Mouse (Mus musculus) regulatory T cell (primary cell): ENCODE measurements around the gene Abraxas2.

Source experiments
- in situ Hi-C: fragments of 300-600 bp; cut with MboI, MseI; formaldehyde crosslinking; loops from one replicate; pipeline ENCODE4 v1.15.1; 2025; ENCODE audit warnings: high pct_unique_total_duplicates

Abraxas2 gene

GRCm38 (mm10) chr7:132896206-132896815, 37.3 kb downstream of the Abraxas2 start:
- in situ Hi-C loops, result loop anchor here (5.0 kb wide), 1 partner anchor 244 kb away; no protein-coding TSS in a partner anchor

- in situ Hi-C loops, result loop anchor here (5.0 kb wide), 1 partner anchor 245 kb away; no protein-coding TSS in a partner anchor
These were observed 38.2 kb downstream of the Abraxas2 start for GRCm38 (mm10) chr7:132897258-132897657.

- in situ Hi-C loops, result loop anchor here (5.0 kb wide), 1 partner anchor 246 kb away; no protein-coding TSS in a partner anchor
These were observed 39.2 kb downstream of the Abraxas2 start for GRCm38 (mm10) chr7:132898234-132898633.

- in situ Hi-C loops, result no loop called here
These were observed 42.0 kb downstream of the Abraxas2 start for GRCm38 (mm10) chr7:132900826-132901531.

GRCm38 (mm10) chr7:132903796-132904195, 44.8 kb downstream of the Abraxas2 start:
- in situ Hi-C loops, result no loop called here

- in situ Hi-C loops, result no loop called here
These were observed 62.9 kb downstream of the Abraxas2 start for GRCm38 (mm10) chr7:132921971-132922370.

DNA sequence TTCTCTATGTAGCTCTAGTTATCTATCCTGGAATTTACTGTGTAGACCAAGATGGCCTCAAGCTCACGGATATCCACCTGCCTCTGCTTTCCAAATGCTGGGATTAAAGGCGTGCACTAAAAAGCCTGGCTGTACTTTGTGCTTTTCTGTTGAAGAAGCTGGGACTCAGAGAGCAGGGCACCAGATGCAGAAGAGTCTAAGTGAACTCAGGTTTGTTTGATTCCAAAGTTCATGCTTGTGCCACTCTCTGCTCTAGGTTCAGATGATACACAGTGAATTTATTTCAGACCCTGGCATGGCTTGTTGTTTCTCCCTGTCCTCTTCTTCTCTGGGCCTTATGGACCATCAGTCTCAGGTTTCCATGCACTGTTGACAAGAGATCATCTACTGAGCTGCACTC, 66.2 kb downstream of the Abraxas2 start:
- in situ Hi-C loops, result no loop called here

DNA sequence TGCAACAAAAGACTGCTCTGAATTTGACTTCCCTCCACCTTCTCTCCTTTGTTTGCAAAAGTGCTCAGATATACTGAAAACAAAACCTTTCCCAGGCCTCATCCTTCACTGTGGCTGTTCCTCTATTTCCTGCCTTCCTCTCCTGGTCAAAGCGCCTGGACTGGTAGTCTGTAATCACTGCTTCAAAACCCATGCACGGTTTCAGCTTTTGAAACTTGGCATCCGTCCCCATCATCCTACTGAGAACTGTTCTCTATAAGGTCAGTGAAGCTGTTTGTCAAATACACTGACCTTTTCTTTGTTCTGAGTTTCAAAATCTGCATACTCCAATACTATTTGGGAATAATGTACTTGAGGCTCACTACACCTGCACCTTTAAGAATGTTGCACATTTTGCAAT, 68.2 kb downstream of the Abraxas2 start:
- in situ Hi-C loops, result no loop called here

DNA sequence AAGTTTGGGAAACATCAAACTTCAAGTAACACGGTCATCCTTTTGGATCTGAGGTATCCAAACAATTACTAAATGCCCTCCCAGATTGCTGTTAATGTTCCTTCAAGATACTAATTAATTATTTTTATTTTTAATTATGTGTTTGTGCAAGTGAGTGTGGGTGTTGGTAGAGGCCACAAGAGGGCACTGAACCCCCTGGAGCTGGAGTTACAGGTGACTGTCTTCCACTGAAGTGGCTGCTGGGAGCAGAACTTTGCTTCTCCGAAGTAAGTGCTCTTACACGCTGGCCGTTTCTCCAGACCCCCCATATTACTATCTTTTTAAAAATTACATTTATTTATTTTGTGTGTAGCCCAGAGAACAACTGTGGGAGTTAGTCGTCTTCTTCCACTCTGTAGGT, 71.0 kb downstream of the Abraxas2 start:
- in situ Hi-C loops, result loop anchor here (5.0 kb wide), 1 partner anchor 707 kb away; the partner anchor contains the start of gene Edrf1

DNA sequence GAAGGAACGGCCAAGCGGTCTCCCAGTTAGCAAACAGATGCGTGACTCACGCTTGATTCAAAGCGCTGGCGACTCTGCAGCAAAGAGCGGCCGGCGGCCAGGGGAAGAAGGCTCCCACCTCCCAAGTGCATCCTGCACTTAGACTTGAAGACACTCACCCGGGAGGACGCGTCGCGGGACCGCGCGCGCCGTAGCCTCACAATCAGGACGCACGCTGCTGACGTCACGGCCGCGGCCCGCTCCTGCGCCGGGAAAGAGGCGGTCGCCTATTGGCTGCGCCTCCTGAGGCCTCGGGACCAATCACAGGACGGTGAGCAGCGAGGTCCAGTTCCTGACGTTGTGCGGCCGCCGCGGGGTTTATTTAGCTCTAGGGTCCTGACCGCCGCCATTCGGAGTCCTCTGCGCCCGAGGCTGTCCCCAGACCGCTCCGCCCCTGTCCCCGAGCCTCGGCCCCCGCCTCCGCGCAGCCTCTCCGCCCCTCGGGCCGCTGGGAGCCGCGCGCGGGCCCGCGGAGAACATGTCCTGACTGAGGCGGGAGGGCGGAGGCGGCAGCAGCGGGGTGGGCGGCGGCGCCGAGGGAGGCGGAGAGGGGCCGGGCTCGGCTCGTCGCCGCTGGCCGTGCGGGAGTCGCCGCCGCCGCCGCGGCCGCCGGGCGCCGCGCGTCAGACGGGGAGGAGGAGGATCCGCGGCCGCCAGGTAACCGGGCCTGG, 72.0 kb downstream of the Abraxas2 start, which contains the start of gene Zranb1:
Gene Zranb1 (plus strand): TSS at position 293 of the 710 bp plus-strand sequence.
- in situ Hi-C loops, result loop anchor here (5.0 kb wide), 1 partner anchor 706 kb away; the partner anchor contains the start of gene Edrf1

- in situ Hi-C loops, result loop anchor here (5.0 kb wide), 1 partner anchor 706 kb away; the partner anchor contains the start of gene Edrf1
These were observed 72.7 kb downstream of the Abraxas2 start for GRCm38 (mm10) chr7:132931560-132932351.

DNA sequence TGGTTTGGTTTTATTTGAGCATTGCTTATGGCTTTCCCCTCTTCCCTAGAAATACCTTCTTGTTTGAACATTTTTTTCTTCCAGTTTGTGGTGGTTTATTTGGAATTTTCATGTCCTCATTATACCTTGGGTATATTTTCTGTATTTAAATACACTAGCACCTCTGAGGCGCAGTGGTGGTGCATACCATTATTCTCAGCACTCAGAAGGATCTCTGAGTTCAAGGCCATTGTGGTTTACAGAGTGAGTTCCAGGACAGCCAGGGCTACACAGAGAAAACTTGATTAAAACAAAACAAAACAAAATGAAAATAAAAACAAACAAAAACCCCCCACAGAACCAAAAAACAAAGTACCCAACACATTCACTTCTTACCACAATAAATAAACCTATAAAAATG, 74.3 kb downstream of the Abraxas2 start:
- in situ Hi-C loops, result loop anchor here (5.0 kb wide), 1 partner anchor 704 kb away; the partner anchor contains the start of gene Edrf1
